Mouse (Mus musculus): ENCODE results near the gene Agpat1.

The Agpat1 gene

GRCm38 (mm10) chr17:34640778-34641601 is 36.9 kb downstream of the Agpat1 start:
- DNase-seq = peak; percentile 36

- DNase-seq = no peak
Measured at GRCm38 (mm10) chr17:34641945-34642344, 37.9 kb downstream of the Agpat1 start.

- DNase-seq = no peak
Measured at GRCm38 (mm10) chr17:34643379-34643778, 39.3 kb downstream of the Agpat1 start.

GRCm38 (mm10) chr17:34643944-34644343 is 39.9 kb downstream of the Agpat1 start:
- peak; percentile 18 for DNase-seq

GRCm38 (mm10) chr17:34644608-34645007 is 40.5 kb downstream of the Agpat1 start, which contains the start of gene Fkbpl:
TSS of gene Fkbpl (plus strand) at chr17:34644764.
- DNase-seq = peak; percentile 98

- no peak for DNase-seq
Measured at GRCm38 (mm10) chr17:34645256-34645829, 41.3 kb downstream of the Agpat1 start.

- no peak for DNase-seq
Measured at GRCm38 (mm10) chr17:34645831-34646511, 41.9 kb downstream of the Agpat1 start.

GRCm38 (mm10) chr17:34646906-34647787 is 43.1 kb downstream of the Agpat1 start, which contains the start of gene Atf6b:
TSS of gene Atf6b (plus strand) at chr17:34647146.
- peak; percentile 92 for DNase-seq

- no peak for DNase-seq
Measured at GRCm38 (mm10) chr17:34648141-34648890, 44.3 kb downstream of the Agpat1 start.

GRCm38 (mm10) chr17:34649106-34649864 is 45.2 kb downstream of the Agpat1 start:
- no peak for DNase-seq

- DNase-seq = no peak
Measured at GRCm38 (mm10) chr17:34650781-34651180, 46.7 kb downstream of the Agpat1 start.

- peak; percentile 63 for DNase-seq
Measured at GRCm38 (mm10) chr17:34651507-34652221, 47.6 kb downstream of the Agpat1 start.

GRCm38 (mm10) chr17:34652546-34652945 is 48.5 kb downstream of the Agpat1 start:
- no peak for DNase-seq

GRCm38 (mm10) chr17:34652985-34653384 is 48.9 kb downstream of the Agpat1 start:
- DNase-seq = no peak

GRCm38 (mm10) chr17:34653746-34654285 is 49.8 kb downstream of the Agpat1 start:
- peak; percentile 65 for DNase-seq

GRCm38 (mm10) chr17:34654392-34654791 is 50.3 kb downstream of the Agpat1 start:
- DNase-seq = no peak

GRCm38 (mm10) chr17:34655160-34655559 is 51.1 kb downstream of the Agpat1 start:
- peak; percentile 72 for DNase-seq

- DNase-seq = peak; percentile 83
Measured at GRCm38 (mm10) chr17:34655581-34655991, 51.5 kb downstream of the Agpat1 start.

GRCm38 (mm10) chr17:34656666-34657065 is 52.6 kb downstream of the Agpat1 start:
- no peak for DNase-seq

- no peak for DNase-seq
Measured at GRCm38 (mm10) chr17:34657271-34657670, 53.2 kb downstream of the Agpat1 start.
